Mouse (Mus musculus) lung, postnatal 25 days (tissue): ENCODE results near the gene Bank1.
A peak's percentile ranks its signal among the peaks of the same experiment; 100 is the strongest.

Experiments used
- DNase-seq: peaks from one replicate; pipeline ENCODE4 v3.0.0; 2022; ENCODE audit warnings: low spot score

Bank1 gene

GRCm38 (mm10) chr3:136252820-136253219 lies 73.0 kb downstream of the Bank1 start:
- no peak for DNase-seq

GRCm38 (mm10) chr3:136251578-136251977 lies 74.3 kb downstream of the Bank1 start:
- DNase-seq, result no peak

GRCm38 (mm10) chr3:136247331-136247730 lies 78.5 kb downstream of the Bank1 start:
- peak; percentile 6 for DNase-seq

- no peak for DNase-seq
These were observed 80.9 kb downstream of the Bank1 start for GRCm38 (mm10) chr3:136244931-136245330.

- no peak for DNase-seq
These were observed 87.1 kb downstream of the Bank1 start for GRCm38 (mm10) chr3:136238790-136239189.

- no peak for DNase-seq
These were observed 92.4 kb downstream of the Bank1 start for GRCm38 (mm10) chr3:136233507-136233906.

GRCm38 (mm10) chr3:136230602-136231151 lies 95.2 kb downstream of the Bank1 start:
- no peak for DNase-seq

GRCm38 (mm10) chr3:136189661-136190228 lies 136.1 kb downstream of the Bank1 start:
- DNase-seq, result no peak

GRCm38 (mm10) chr3:136186548-136187113 lies 139.2 kb downstream of the Bank1 start:
- DNase-seq, result no peak

- no peak for DNase-seq
These were observed 154.2 kb downstream of the Bank1 start for GRCm38 (mm10) chr3:136171631-136172030.

- no peak for DNase-seq
These were observed 157.8 kb downstream of the Bank1 start for GRCm38 (mm10) chr3:136168071-136168470.

- peak; percentile 4 for DNase-seq
These were observed 159.2 kb downstream of the Bank1 start for GRCm38 (mm10) chr3:136166671-136167070.

- DNase-seq, result no peak
These were observed 159.9 kb downstream of the Bank1 start for GRCm38 (mm10) chr3:136166033-136166361.

GRCm38 (mm10) chr3:136165167-136166032 lies 160.5 kb downstream of the Bank1 start:
- DNase-seq, result no peak

- no peak for DNase-seq
These were observed 167.8 kb downstream of the Bank1 start for GRCm38 (mm10) chr3:136158059-136158458.

- no peak for DNase-seq
These were observed 170.3 kb downstream of the Bank1 start for GRCm38 (mm10) chr3:136155555-136155954.

GRCm38 (mm10) chr3:136150886-136151285 lies 175.0 kb downstream of the Bank1 start:
- DNase-seq, result no peak

GRCm38 (mm10) chr3:136147166-136147565 lies 178.7 kb downstream of the Bank1 start:
- DNase-seq, result no peak

- DNase-seq, result no peak
These were observed 193.9 kb downstream of the Bank1 start for GRCm38 (mm10) chr3:136132013-136132412.

GRCm38 (mm10) chr3:136115478-136116215 lies 210.2 kb downstream of the Bank1 start:
- DNase-seq, result no peak

GRCm38 (mm10) chr3:136109411-136110139 lies 216.3 kb downstream of the Bank1 start:
- no peak for DNase-seq

GRCm38 (mm10) chr3:136106452-136106851 lies 219.4 kb downstream of the Bank1 start:
- DNase-seq, result no peak
